Mouse (Mus musculus) intestine, embryonic 14.5 days (tissue): ENCODE results near the gene Fam124b. TPM values are rescaled to one million over a fixed set of nuclear protein-coding genes. Genes with fewer than 3 reads are reported as not detected.

Experiments
- ATAC-seq: fragments of 200-750 bp; cut with Nextera tagmentation; replicated peaks from 2 replicates; pipeline ENCODE4 v1.8.0; 2017; ENCODE audit warnings: low read depth, moderate number of reproducible peaks, moderate TSS enrichment, moderate library complexity; ENCODE audit not compliant: low FRiP score, low TSS enrichment
- DNase-seq: peaks from one replicate; pipeline ENCODE4 v3.0.0-alpha.2; 2018; ENCODE audit warnings: low spot score
- H3K27ac ChIP-seq: fragments of 300-500 bp; sonication (generic); 2 replicates; pipeline ENCODE4 v1.5.1; 2014; ENCODE audit warnings: low read depth, mild to moderate bottlenecking, control low read depth
- H3K27me3 ChIP-seq: fragments of 300-500 bp; sonication (generic); replicated peaks from 2 replicates; pipeline ENCODE4 v1.6.1; 2014; ENCODE audit warnings: low read length, control low read depth; ENCODE audit not compliant: control insufficient read depth, insufficient read depth
- H3K36me3 ChIP-seq: fragments of 300-500 bp; sonication (generic); 2 replicates; pipeline ENCODE4 v1.6.1; 2014; ENCODE audit warnings: low read length, control low read depth; ENCODE audit not compliant: control insufficient read depth, insufficient read depth
- H3K4me1 ChIP-seq: fragments of 300-500 bp; sonication (generic); replicated peaks from 2 replicates; pipeline ENCODE4 v1.6.1; 2014; ENCODE audit warnings: low read length, control low read depth, mixed read lengths; ENCODE audit not compliant: control insufficient read depth, insufficient read depth
- H3K4me2 ChIP-seq: fragments of 300-500 bp; sonication (generic); 2 replicates; pipeline ENCODE4 v1.6.1; 2014; ENCODE audit warnings: low read length
- H3K4me3 ChIP-seq: fragments of 300-500 bp; sonication (generic); 2 replicates; pipeline ENCODE4 v1.5.1; 2014; ENCODE audit warnings: low read depth, low read length, control low read depth, mixed read lengths
- H3K9ac ChIP-seq: fragments of 300-500 bp; sonication (generic); 2 replicates; pipeline ENCODE4 v1.6.1; 2014; ENCODE audit warnings: mild to moderate bottlenecking, low read length
- H3K9me3 ChIP-seq: fragments of 300-500 bp; sonication (generic); 2 replicates; pipeline ENCODE4 v1.6.1; 2016; ENCODE audit warnings: low read length, control low read depth; ENCODE audit not compliant: control insufficient read depth
- WGBS: fragments of 180-500 bp; shearing (Covaris S2); extraction: QIAGEN DNeasy Blood & Tissue Kit; methylation state at CpG from one replicate; pipeline ENCODE4 v1.1.7; 2014; 5-methylcytosine and 5-hydroxymethylcytosine counted together
- polyA plus RNA-seq: library from polyadenylated mRNA; unstranded; fragments of >200 nt; fragmentation: Nextera tagmentation; extraction: Ambion mirVana; gene quantifications from 2 replicates; pipeline ENCODE4 v1.2.1, GENCODE M21; 2014

Gene Fam124b
- 0.85 and 1.2 TPM in 2 replicates for polyA plus RNA-seq

GRCm38 (mm10) chr1:80218268-80218667 lies at the start of gene Fam124b:
TSS of gene Fam124b (minus strand) at chr1:80218473.
- Histone ChIP-seq H3K9me3 (no peaks in the 10 kb centered on the region), H3K27me3 (no peaks in the 10 kb centered on the region), H3K4me2 (no peak within 1 kb of the TSS), H3K36me3 (no peaks in the 10 kb centered on the region), H3K4me3 (no peak within 1 kb of the TSS), H3K27ac (0 out of 2 replicates have a peak within 1 kb of the TSS, but pooled peaks have one; percentile 6), H3K9ac (no peak within 1 kb of the TSS), H3K4me1 (no peaks in the 10 kb centered on the region)
- DNase-seq (no peak), ATAC-seq (no peak)
- WGBS = 75% methylated on average over 6 of the region's 6 CpGs

DNA sequence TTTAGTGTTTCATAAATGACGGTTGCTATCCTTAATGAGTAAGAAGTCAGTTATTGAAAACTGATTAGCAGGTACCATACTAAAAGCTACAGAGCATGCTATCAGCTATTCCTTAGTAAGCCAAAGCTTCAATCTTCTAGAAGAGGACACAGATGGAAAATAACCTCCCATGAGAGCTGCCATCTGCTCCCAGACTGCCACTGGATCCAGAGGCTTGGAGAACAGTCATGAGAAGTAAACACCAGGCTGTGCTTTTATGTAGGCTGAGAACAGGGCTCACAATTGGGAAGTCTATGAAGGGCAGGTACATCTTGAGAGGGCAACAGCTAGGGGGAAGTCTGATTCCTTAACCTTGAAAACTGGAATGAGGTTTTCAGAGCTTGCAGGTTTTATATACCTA lies 42.2 kb upstream of the Fam124b start:
- Histone ChIP-seq H3K27me3 (no peaks in the 10 kb centered on the region), H3K9me3 (no peaks in the 10 kb centered on the region), H3K36me3 (peaks cover 9% of the 10 kb centered on the region), H3K9ac (no peak overlapping the region), H3K27ac (no peak overlapping the region), H3K4me2 (no peak overlapping the region), H3K4me3 (no peak overlapping the region), H3K4me1 (no peaks in the 10 kb centered on the region)
- 86% methylated on average over 1 of the region's 1 CpGs for WGBS
- ATAC-seq (no peak), DNase-seq (no peak)

GRCm38 (mm10) chr1:80258632-80259031 lies 40.4 kb upstream of the Fam124b start:
- Histone ChIP-seq H3K27ac (no peak overlapping the region), H3K4me1 (no peaks in the 10 kb centered on the region), H3K9me3 (no peaks in the 10 kb centered on the region), H3K4me3 (no peak overlapping the region), H3K36me3 (no peaks in the 10 kb centered on the region), H3K4me2 (no peak overlapping the region), H3K27me3 (no peaks in the 10 kb centered on the region), H3K9ac (no peak overlapping the region)
- ATAC-seq (no peak), DNase-seq (no peak)
- 78% methylated on average over 4 of the region's 4 CpGs for WGBS

GRCm38 (mm10) chr1:80253309-80253708 lies 35.0 kb upstream of the Fam124b start:
- Histone ChIP-seq H3K36me3 (no peaks in the 10 kb centered on the region), H3K9ac (no peak overlapping the region), H3K9me3 (no peaks in the 10 kb centered on the region), H3K4me1 (no peaks in the 10 kb centered on the region), H3K27me3 (no peaks in the 10 kb centered on the region), H3K4me3 (no peak overlapping the region), H3K4me2 (no peak overlapping the region), H3K27ac (no peak overlapping the region)
- ATAC-seq (no peak), DNase-seq (no peak)

DNA sequence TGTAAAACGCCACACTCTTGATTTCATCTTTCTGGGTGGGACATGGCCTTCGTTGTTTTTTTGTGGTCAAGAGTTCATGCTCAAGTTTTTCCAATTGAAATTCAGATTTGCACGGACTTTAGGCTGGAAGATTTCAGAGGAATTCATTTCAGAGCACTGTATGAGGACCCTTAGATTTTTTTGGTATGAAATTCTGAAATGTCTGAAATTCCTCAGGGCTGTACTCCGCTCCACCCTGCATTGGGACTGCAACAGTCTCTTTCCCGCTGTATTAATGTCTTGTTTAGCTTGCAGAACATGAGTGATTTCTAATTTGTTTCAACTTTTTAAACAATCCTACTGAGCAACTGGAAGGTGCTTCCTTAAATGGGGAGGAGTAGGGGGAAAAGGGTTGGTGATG lies 32.0 kb upstream of the Fam124b start:
- Histone ChIP-seq H3K4me1 (no peaks in the 10 kb centered on the region), H3K4me3 (no peak overlapping the region), H3K27ac (no peak overlapping the region), H3K4me2 (no peak overlapping the region), H3K36me3 (no peaks in the 10 kb centered on the region), H3K9me3 (no peaks in the 10 kb centered on the region), H3K27me3 (no peaks in the 10 kb centered on the region), H3K9ac (no peak overlapping the region)
- DNase-seq (no peak), ATAC-seq (no peak)
- 55% methylated on average over 5 of the region's 5 CpGs for WGBS

DNA sequence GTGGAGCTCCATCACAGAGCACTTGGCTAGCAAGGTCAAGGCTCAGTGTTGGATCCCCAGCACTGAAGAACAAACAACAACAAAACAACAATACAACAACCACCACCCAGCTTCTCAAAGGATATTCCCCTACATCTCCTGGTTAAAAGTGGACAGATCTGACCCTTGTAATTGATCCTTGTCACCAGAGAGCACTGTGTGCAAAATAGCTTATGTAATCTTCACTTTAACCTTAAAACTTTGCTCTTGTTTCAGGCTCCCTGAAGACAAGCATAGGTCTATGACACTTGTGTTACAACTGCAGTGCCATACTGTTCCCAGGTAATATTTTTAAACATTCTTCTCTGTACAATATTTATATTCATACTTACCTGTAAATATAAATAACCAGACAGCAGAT lies 28.9 kb upstream of the Fam124b start:
- Histone ChIP-seq H3K9me3 (no peaks in the 10 kb centered on the region), H3K4me2 (no peak overlapping the region), H3K27me3 (no peaks in the 10 kb centered on the region), H3K4me3 (no peak overlapping the region), H3K9ac (no peak overlapping the region), H3K4me1 (no peaks in the 10 kb centered on the region), H3K36me3 (no peaks in the 10 kb centered on the region), H3K27ac (no peak overlapping the region)
- ATAC-seq = no peak
- no peak for DNase-seq

GRCm38 (mm10) chr1:80244123-80244522 lies 25.9 kb upstream of the Fam124b start:
- Histone ChIP-seq H3K9ac (no peak overlapping the region), H3K4me1 (0 out of 2 replicates have a peak, but pooled peaks cover 4% of the 10 kb centered on the region), H3K4me3 (no peak overlapping the region), H3K36me3 (no peaks in the 10 kb centered on the region), H3K27me3 (no peaks in the 10 kb centered on the region), H3K4me2 (no peak overlapping the region), H3K27ac (no peak overlapping the region), H3K9me3 (no peaks in the 10 kb centered on the region)
- WGBS = 63% methylated on average over 3 of the region's 3 CpGs
- no peak for DNase-seq
- no peak for ATAC-seq

- Histone ChIP-seq H3K27ac (no peak overlapping the region), H3K4me1 (0 out of 2 replicates have a peak, but pooled peaks cover 4% of the 10 kb centered on the region), H3K9me3 (no peaks in the 10 kb centered on the region), H3K27me3 (no peaks in the 10 kb centered on the region), H3K4me2 (no peak overlapping the region), H3K4me3 (no peak overlapping the region), H3K36me3 (no peaks in the 10 kb centered on the region), H3K9ac (no peak overlapping the region)
- ATAC-seq = no peak
- no peak for DNase-seq
- WGBS = 89% methylated on average over 6 of the region's 6 CpGs
Measured at GRCm38 (mm10) chr1:80241579-80241978, 23.3 kb upstream of the Fam124b start.

GRCm38 (mm10) chr1:80240017-80240660 lies 21.9 kb upstream of the Fam124b start:
- 45% methylated on average over 12 of the region's 12 CpGs for whole genome bisulfite sequencing

More at GRCm38 (mm10) chr1:80240017-80240660, 21.9 kb upstream of the Fam124b start:
- no peak for DNase-seq
- ATAC-seq = no peak
- Histone ChIP-seq H3K9ac (no peak overlapping the region), H3K4me3 (no peak overlapping the region), H3K4me1 (0 out of 2 replicates have a peak, but pooled peaks cover 4% of the 10 kb centered on the region), H3K9me3 (no peaks in the 10 kb centered on the region), H3K4me2 (no peak overlapping the region), H3K27me3 (no peaks in the 10 kb centered on the region), H3K27ac (no peak overlapping the region), H3K36me3 (no peaks in the 10 kb centered on the region)
